Mouse (Mus musculus): ENCODE data around the gene Tenm4.

The Tenm4 gene

GRCm38 (mm10) chr7:96259630-96260029 lies 88.6 kb downstream of the Tenm4 start:
- DNase-seq = no peak

GRCm38 (mm10) chr7:96262182-96262581 lies 91.1 kb downstream of the Tenm4 start:
- no peak for DNase-seq

- no peak for DNase-seq
These were observed 94.9 kb downstream of the Tenm4 start for GRCm38 (mm10) chr7:96265941-96266340.

GRCm38 (mm10) chr7:96267266-96267665 lies 96.2 kb downstream of the Tenm4 start:
- DNase-seq = no peak

- DNase-seq = no peak
These were observed 99.6 kb downstream of the Tenm4 start for GRCm38 (mm10) chr7:96270684-96271083.

GRCm38 (mm10) chr7:96272068-96272467 lies 101.0 kb downstream of the Tenm4 start:
- no peak for DNase-seq

- DNase-seq = no peak
These were observed 103.4 kb downstream of the Tenm4 start for GRCm38 (mm10) chr7:96274486-96274885.

- no peak for DNase-seq
These were observed 106.5 kb downstream of the Tenm4 start for GRCm38 (mm10) chr7:96277550-96277949.

- no peak for DNase-seq
These were observed 107.3 kb downstream of the Tenm4 start for GRCm38 (mm10) chr7:96278378-96278777.

GRCm38 (mm10) chr7:96280795-96281194 lies 109.7 kb downstream of the Tenm4 start:
- no peak for DNase-seq

- DNase-seq = no peak
These were observed 119.5 kb downstream of the Tenm4 start for GRCm38 (mm10) chr7:96290576-96290975.

- DNase-seq = no peak
These were observed 124.9 kb downstream of the Tenm4 start for GRCm38 (mm10) chr7:96295959-96296358.

- no peak for DNase-seq
These were observed 129.9 kb downstream of the Tenm4 start for GRCm38 (mm10) chr7:96300826-96301397.

GRCm38 (mm10) chr7:96301813-96302212 lies 130.8 kb downstream of the Tenm4 start:
- DNase-seq = no peak

GRCm38 (mm10) chr7:96303963-96304362 lies 132.9 kb downstream of the Tenm4 start:
- DNase-seq = no peak

- no peak for DNase-seq
These were observed 134.4 kb downstream of the Tenm4 start for GRCm38 (mm10) chr7:96305382-96305935.

GRCm38 (mm10) chr7:96308106-96308505 lies 137.1 kb downstream of the Tenm4 start:
- DNase-seq = no peak

- no peak for DNase-seq
These were observed 158.3 kb downstream of the Tenm4 start for GRCm38 (mm10) chr7:96329343-96329742.

- DNase-seq = peak; percentile 73 to 75
These were observed 160.1 kb downstream of the Tenm4 start for GRCm38 (mm10) chr7:96331186-96331585.

- DNase-seq = peak in 1 of 2 experiments; percentile 33
These were observed 163.3 kb downstream of the Tenm4 start for GRCm38 (mm10) chr7:96334361-96334760.

- no peak for DNase-seq
These were observed 165.3 kb downstream of the Tenm4 start for GRCm38 (mm10) chr7:96336376-96336775.

- no peak for DNase-seq
These were observed 169.8 kb downstream of the Tenm4 start for GRCm38 (mm10) chr7:96340826-96341225.

- DNase-seq = no peak
These were observed 170.4 kb downstream of the Tenm4 start for GRCm38 (mm10) chr7:96341479-96341878.

GRCm38 (mm10) chr7:96342996-96343395 lies 171.9 kb downstream of the Tenm4 start:
- DNase-seq = no peak

- DNase-seq = no peak
These were observed 172.6 kb downstream of the Tenm4 start for GRCm38 (mm10) chr7:96343667-96344066.

All from kidney, adult 8-10 months (tissue).